Mouse (Mus musculus) small intestine, adult 10 weeks (tissue): ENCODE measurements around the gene Slc7a8. TPM values are rescaled to one million over a fixed set of nuclear protein-coding genes. Genes with fewer than 3 reads are reported as not detected.

Experiments
- polyA plus RNA-seq: library from polyadenylated mRNA; stranded (reverse); fragments of 350-450 nt; fragmentation: Illumina TruSeq; extraction: RNeasy Lipid Tissue Mini Kit (QIAGEN cat#74804); gene quantifications from one replicate; pipeline ENCODE4 v1.2.3, GENCODE M21; 2014; ENCODE audit warnings: low replicate concordance

The Slc7a8 gene
- polyA plus RNA-seq: 32.0 TPM

DNA sequence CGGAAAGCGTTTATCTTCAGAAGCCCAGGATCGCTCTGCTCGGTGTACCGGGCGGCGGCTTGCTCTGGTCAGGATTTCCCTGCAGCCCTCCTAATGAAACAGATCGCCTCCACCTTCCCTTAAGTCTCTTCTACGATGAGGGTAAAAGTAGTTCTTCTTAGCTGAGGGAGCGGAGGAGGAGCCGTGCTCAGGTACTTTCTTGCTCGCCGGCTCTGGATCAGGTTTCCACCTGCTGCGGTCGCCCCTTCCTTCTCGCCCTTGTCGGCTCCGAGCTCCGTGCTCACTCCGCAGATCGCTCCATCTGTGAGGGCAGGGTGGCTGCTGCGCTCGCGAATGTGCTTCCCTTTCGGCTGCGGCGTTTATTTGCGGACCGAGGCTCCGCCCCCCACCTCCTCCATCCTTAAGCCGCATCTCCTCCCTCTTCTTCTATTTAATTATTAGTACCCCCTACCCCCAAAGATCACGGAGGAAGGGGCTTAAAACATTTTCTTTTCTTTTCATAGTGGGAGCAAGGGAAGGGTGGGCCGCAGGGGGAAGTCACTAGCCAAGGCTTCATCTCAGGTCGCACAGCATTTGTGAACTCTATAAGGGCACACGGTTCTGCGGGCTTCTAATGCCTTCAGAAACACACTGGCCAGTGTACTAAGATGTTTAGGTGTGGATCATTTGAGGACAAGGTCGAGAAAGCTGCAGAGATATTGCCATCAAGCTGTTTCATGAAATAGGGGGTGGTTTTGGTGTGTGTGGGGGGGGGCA is at the start of gene Slc7a8:
Slc7a8 (minus strand) TSS at position 337 of the 756 bp plus-strand sequence.

DNA sequence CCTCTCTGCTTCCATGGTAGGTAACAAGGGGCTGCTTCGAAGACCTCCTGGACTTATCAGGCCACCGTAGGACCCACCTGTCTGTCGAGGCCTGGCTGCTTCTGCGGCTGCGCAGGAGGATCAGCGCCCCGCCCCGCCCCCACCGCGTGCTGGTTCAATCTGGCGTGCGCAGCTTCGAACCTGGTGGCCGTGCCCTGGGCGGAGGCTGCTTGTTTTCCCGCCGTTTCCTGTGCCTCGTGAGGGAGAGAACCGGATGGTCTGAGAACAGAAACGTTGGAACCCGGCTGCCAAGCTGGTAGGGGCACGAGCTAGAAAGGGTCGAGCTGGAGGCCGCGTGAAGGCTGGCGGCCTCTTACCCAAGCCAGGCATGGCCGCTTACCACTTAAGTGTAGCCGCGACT is 32.2 kb upstream of the Slc7a8 start, which contains the start of gene Rnf212b:
Rnf212b (plus strand) TSS at position 151 of the 400 bp plus-strand sequence.

DNA sequence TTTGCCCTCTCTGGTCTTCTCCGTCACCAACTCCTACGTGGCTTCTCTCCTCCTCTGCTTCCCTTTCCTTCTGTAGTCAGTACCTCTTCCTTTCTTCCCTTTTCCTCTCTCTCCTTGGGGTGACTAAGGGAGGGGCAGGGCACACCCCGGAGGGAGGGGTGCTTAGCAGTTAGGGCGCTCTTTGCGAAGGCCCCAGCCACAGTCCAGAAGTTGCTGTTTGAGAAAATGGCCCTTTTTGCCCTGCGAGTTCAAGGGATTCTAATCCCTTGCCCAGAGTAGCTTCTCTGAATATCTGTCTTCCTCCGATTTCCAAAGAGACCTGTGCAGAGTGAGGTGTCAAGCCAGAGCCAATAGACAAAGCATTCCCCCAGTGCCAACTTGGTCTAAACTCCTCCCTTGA is 69.7 kb downstream of the Slc7a8 start, which contains the start of gene Cebpe:
Cebpe (minus strand) TSS at position 101 of the 400 bp plus-strand sequence.

DNA sequence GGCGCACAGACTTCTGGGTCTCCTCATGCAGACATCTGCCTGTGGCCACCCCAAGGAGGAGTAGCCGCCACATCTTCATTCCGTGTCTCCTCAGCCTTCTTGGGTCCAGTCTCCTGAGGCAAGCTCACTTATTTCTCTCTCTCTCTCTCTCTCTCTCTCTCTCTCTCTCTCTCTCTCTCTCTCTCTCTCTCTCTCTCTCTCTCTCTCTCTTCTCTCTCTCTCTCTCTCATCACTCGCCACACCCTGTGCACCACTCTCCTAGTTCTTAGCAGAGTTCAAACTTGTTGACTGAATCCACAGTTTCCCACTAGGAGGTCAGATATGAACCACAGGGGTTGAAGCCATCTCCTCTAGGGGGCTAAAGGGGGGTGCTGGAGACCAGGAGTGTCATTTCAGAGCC is 83.0 kb downstream of the Slc7a8 start, which contains the start of gene Gm29776:
Gm29776 (minus strand) TSS at position 101 of the 400 bp plus-strand sequence.

DNA sequence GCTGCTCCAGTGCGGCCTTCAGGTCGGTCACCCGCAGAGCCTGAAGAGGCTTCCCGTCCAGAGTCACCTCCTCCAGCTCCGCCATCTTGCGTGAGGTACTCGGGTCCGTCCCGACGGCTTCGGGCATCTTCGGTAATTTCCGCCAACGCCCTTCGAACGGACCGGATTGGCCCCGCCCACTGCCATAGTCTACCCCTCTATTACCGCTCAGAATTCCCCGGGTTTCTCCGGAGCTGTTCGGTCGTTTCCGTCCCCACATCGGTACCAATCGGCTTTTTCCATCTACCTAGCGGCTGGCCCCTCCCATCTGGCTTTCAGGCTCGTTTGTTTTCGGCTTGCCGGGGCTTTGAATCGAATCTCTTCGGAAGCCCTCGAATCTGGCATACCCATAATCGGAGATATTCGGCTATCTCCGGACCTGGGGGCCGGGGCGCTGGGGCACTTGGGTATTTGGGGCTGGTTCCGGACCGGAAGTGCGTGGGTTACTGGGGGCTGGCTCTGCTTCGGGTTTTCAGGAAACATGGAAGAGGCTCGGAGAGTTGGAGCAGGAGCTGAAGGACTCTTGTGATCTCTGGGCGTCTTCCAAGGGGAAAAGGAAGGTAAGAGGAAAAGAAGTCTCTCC is 95.1 kb downstream of the Slc7a8 start, which contains the start of gene Acin1:
Acin1 (minus strand) TSS at position 410 of the 622 bp plus-strand sequence.

DNA sequence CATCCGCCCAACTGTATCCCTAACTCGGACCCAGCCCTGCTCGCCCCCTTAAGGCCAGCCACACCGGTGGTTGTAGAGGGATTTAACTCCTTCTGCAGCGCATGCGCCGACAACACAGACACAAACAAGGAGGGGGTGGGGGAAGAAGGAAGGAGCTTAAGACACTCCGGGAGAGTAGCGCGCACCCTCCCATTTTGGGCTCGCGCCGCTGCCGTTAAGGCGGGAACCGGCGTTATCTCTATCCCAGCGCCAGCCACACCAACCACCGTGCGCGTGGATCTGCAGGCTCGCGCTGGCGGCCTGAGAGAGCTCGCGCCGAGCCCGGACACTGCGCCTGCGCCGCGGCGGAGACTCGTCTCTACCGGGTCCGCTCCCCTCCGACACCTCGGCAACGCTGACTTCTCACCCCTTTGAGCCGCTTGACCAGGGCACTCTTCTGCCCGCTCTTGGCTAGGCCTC is 95.7 kb downstream of the Slc7a8 start, which contains the start of gene 1700123O20Rik:
1700123O20Rik (plus strand) TSS at position 154 of the 459 bp plus-strand sequence.

Other genes with a start within 250 kb of the Slc7a8 start
- 5.1 TPM for gene Haus4, start 227.3 kb downstream of the Slc7a8 start, polyA plus RNA-seq
- gene Ajuba, start 204.4 kb downstream of the Slc7a8 start, polyA plus RNA-seq: 1.0 TPM
- 1.3 TPM for gene 4931414P19Rik, start 176.0 kb downstream of the Slc7a8 start, polyA plus RNA-seq
- 0.52 TPM for gene Psmb5, start 163.9 kb downstream of the Slc7a8 start, polyA plus RNA-seq
- not detected for gene Psmb11, start 160.5 kb downstream of the Slc7a8 start, polyA plus RNA-seq
- gene Gm17606, start 141.0 kb downstream of the Slc7a8 start, polyA plus RNA-seq: not detected
- gene Cdh24, start 140.6 kb downstream of the Slc7a8 start, polyA plus RNA-seq: not detected
- gene 1700123O20Rik, start 95.7 kb downstream of the Slc7a8 start, polyA plus RNA-seq: 21.3 TPM
- 101 TPM for gene Acin1, start 95.0 kb downstream of the Slc7a8 start, polyA plus RNA-seq
- gene Gm29776, start 83.1 kb downstream of the Slc7a8 start, polyA plus RNA-seq: not detected
- gene Cebpe, start 69.8 kb downstream of the Slc7a8 start, polyA plus RNA-seq: not detected
- gene Rnf212b, start 32.2 kb upstream of the Slc7a8 start, polyA plus RNA-seq: not detected
- gene Homez, start 89.0 kb upstream of the Slc7a8 start, polyA plus RNA-seq: 3.3 TPM
- 3.3 TPM for gene Ppp1r3e, start 95.6 kb upstream of the Slc7a8 start, polyA plus RNA-seq
- 12.5 TPM for gene Bcl2l2, start 101.4 kb upstream of the Slc7a8 start, polyA plus RNA-seq
- not detected for gene Gm20521, start 101.5 kb upstream of the Slc7a8 start, polyA plus RNA-seq
- 46.7 TPM for gene Pabpn1, start 110.6 kb upstream of the Slc7a8 start, polyA plus RNA-seq
- gene Slc22a17, start 131.2 kb upstream of the Slc7a8 start, polyA plus RNA-seq: 0.22 TPM
- gene Efs, start 144.2 kb upstream of the Slc7a8 start, polyA plus RNA-seq: not detected
- gene Il25, start 150.7 kb upstream of the Slc7a8 start, polyA plus RNA-seq: not detected
- gene Cmtm5, start 154.3 kb upstream of the Slc7a8 start, polyA plus RNA-seq: not detected
- not detected for gene Myh6, start 185.0 kb upstream of the Slc7a8 start, polyA plus RNA-seq
- gene Gm17428, start 195.0 kb upstream of the Slc7a8 start, polyA plus RNA-seq: not detected
- not detected for gene Myh7, start 212.7 kb upstream of the Slc7a8 start, polyA plus RNA-seq
- gene Ngdn, start 233.5 kb upstream of the Slc7a8 start, polyA plus RNA-seq: 1.9 TPM